Mouse (Mus musculus) adrenal gland (tissue): ENCODE data around the gene Slc6a8.

ENCODE experiments used
- intact Hi-C: fragments of 180-260 bp; cut with DNase I; formaldehyde crosslinking; loops from one replicate; pipeline ENCODE4 v1.15.1; 2025
- long read RNA-seq, 2 experiments: library from polyadenylated mRNA; unstranded; transcript quantifications; one replicate each; pipeline ENCODE4 v2.0.0; 2020; ENCODE audit warnings: borderline replicate concordance in 1 of 2; ENCODE audit not compliant: insufficient replicate concordance in 1 of 2

The Slc6a8 gene
- long read RNA-seq, experiment 1, partial matches to known transcripts, result 2 of 4 reads
- long read RNA-seq, experiment 1, other reads (novel, unspliced or antisense), result 2 of 4 reads
- long read RNA-seq, experiment 2, partial matches to known transcripts, result 10 of 11 reads
- long read RNA-seq, experiment 2, other reads (novel, unspliced or antisense), result 1 of 11 reads

DNA sequence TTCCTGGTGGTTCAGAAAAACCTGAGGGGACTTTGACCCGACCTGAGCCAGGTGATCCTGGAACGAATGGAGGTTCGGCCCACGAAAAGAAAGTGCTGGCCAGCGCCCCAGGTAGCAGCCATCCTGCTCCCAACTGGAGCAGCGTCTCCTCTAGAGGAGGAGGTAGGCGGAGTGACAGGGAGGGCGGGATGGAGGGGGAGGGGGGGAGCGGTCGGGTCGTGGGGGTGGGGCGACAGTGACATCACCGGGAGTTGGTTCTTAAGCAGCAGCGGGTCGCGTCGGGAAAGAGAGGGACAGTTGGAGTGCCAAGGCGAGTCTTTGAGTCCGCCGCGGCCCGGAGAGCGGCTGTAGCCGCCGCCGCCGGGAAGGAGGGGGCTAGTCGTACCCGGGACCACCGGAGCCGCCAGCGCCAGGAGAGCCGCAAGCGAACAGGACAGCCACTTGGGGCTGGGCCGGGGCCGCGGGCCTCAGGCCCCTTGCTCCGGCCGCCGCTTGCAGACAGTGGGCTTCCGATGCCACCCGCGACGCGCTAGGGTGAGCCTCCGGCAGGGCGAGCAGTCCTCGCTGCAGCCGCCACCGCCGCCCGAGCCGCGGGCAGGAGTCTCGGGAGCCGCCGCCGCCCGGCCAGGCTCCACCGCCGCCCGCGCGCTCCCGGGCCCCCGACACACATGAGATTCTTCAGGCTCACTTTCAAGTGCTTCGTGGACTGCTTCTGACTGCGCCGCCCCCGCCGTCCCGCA lies at the start of gene Slc6a8:
Gene Slc6a8 (plus strand): TSS at position 272 of the 740 bp plus-strand sequence.
- intact Hi-C loops, result no loop called here

GRCm38 (mm10) chrX:73626981-73627380 lies 46.0 kb upstream of the Slc6a8 start:
- intact Hi-C loops, result no loop called here

DNA sequence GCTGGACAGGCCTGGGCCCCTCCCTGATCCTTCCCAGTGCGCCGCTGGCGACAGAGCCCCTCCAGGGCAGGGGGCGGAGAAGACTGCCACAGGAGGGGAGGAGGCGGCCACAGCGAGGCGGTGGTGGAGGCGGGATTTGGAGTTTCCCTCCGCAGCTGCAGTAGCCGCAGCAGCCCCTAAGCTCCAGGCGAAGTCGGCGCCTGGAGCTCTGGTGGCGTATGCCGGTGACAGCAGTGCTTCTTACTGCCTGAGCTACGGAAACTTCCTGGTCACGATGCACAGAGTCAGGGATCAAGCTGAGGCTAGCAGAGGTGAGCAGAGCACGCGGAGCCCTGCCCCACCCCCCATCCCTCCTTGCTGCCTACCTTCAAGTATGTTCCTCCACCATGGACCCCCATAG lies 37.5 kb upstream of the Slc6a8 start:
- intact Hi-C loops, result no loop called here

DNA sequence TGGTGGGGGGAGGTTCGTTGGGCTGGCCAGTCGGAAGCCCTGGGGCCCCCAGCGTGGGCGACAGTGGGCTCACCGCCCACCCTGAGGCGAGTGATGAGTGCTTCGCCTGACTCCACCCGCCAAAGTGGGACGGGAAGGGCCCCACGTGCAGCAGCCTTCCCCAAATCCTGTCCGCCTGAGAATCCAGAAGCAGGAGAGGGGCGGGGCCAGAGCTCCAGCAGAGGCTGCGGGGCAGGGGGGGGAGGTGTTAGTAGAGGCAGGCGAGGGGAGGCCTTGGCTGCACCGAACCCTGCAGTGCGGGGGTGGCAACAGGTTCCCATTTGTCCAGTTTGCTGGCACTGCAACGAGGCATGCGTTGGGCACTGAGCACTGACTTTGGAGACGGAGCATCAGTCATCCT lies 35.5 kb upstream of the Slc6a8 start:
- intact Hi-C loops, result no loop called here

GRCm38 (mm10) chrX:73639255-73639675 lies 33.7 kb upstream of the Slc6a8 start, which contains the start of gene Dusp9:
Dusp9 (plus strand) TSS chrX:73639419.
- intact Hi-C loops, result no loop called here

- intact Hi-C loops, result no loop called here
Measured at GRCm38 (mm10) chrX:73639901-73640469, 33.0 kb upstream of the Slc6a8 start.

- intact Hi-C loops, result no loop called here
Measured at GRCm38 (mm10) chrX:73645121-73645520, 27.8 kb upstream of the Slc6a8 start.

DNA sequence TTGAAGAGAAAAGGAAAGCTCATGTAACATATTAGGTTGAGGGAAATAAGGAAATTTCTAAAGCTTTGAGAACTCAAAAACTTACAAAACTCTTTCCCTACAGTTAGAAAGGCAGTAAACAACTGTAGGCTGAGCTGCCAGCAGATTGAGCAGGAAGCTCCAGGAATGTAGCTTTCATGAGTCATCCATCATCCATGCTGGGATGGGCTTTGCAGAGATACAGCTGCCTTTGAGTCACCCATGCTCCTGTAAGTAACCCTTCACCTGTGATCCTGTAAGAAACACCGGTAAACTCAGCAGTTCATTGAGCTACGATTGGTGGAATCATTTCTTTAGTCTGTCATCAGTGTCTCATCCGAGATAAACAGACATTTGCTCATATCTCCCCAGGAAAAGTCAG lies 22.1 kb upstream of the Slc6a8 start:
- intact Hi-C loops, result loop anchor here (10.0 kb wide), 1 partner anchor 596 kb away; no protein-coding TSS in a partner anchor

DNA sequence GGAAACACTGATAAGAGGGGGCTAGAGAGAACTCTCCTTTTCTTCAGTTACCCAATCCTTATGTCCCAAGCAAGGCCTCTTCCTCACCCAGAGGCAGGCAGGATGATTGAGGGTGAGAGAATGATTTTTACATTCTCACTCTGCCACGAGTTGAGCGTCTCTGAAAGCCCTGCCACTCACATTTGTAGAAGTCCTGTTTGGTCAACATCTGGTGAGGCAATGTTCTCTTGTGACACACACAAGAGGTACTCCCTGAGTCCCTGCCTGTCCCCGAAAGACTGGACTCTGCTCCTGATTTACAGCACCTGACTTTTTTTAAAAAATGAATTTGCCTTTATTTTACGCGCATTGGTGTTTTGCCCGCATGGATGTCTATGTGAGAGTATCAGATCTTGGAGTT lies 19.6 kb upstream of the Slc6a8 start:
- intact Hi-C loops, result loop anchor here (10.0 kb wide), 1 partner anchor 599 kb away; no protein-coding TSS in a partner anchor

DNA sequence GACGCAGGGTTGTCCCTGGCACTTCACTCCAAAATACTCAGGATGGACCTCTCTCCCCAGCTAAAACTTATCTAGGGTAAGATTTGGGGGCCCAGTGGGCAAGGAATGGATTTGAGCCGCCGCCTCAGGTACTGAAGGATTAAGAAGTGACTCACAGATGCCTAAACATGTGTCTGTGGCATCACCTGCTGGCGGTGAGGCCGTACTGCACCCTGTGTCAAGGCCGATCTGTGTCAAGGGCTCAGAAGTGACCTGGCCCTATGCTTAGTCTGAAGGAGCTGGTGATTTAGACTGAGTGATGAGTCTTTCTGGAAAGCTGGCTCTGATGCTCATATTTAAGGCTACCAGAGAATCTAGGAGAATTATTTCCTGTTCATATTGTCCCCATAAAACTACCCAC lies 18.8 kb upstream of the Slc6a8 start:
- intact Hi-C loops, result loop anchor here (10.0 kb wide), 1 partner anchor 599 kb away; no protein-coding TSS in a partner anchor

DNA sequence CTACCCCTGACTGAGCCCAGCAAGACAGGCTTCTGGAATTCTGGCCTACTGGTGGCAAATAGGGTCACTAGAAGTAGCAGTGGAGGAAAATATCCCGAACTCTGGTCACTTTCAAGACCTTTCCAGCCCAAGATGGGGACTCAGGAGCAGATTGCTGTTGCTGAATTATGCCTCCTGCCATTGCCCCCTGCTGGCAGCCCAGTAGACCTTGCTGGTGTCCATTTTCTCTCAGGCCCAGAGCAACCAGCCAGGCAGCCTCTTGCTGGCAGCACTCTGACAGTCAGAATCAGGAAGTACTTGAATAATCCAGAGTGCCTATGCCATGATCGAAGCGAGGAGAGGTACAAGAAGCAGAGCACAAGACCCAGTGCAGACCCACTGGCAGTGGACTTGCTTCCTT lies 17.4 kb upstream of the Slc6a8 start:
- intact Hi-C loops, result loop anchor here (5.0 to 10.0 kb wide), 3 partner anchors 63 to 601 kb away; no protein-coding TSS in a partner anchor

DNA sequence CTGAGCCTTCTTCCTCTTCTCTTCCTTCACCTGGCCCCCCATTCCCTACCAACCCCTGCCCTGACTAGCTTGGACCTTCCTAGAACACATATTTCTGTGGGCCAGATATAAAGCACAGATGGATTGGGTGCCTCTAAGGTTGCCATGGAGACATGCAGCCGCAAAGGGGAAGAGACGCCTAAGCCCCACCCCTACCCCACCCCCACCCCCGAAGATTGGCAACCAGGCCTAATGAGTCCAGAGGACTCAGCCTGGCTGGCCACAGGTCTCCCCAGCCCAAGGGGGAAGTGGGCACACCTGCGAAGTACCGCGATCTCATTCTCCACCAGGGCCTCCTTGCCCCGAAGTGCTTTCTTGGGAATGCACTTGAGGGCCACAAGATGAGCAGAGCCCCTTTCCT lies 14.6 kb upstream of the Slc6a8 start:
- intact Hi-C loops, result loop anchor here (5.0 to 10.0 kb wide), 3 partner anchors 66 to 604 kb away; no protein-coding TSS in a partner anchor

- intact Hi-C loops, result loop anchor here (5.0 to 10.0 kb wide), 3 partner anchors 67 to 604 kb away; no protein-coding TSS in a partner anchor
Measured at GRCm38 (mm10) chrX:73658936-73659574, 13.9 kb upstream of the Slc6a8 start.

- intact Hi-C loops, result loop anchor here (5.0 to 10.0 kb wide), 3 partner anchors 67 to 605 kb away; no protein-coding TSS in a partner anchor
Measured at GRCm38 (mm10) chrX:73659575-73660283, 13.2 kb upstream of the Slc6a8 start, which contains the start of gene Pnck. Pnck (minus strand) TSS chrX:73660117.

GRCm38 (mm10) chrX:73660284-73660665 lies 12.7 kb upstream of the Slc6a8 start:
- intact Hi-C loops, result no loop called here

GRCm38 (mm10) chrX:73663143-73663542 lies 9.8 kb upstream of the Slc6a8 start:
- intact Hi-C loops, result no loop called here

- intact Hi-C loops, result no loop called here
Measured at GRCm38 (mm10) chrX:73672031-73672431, 919 bp upstream of the Slc6a8 start.

- intact Hi-C loops, result no loop called here
Measured at GRCm38 (mm10) chrX:73673619-73673967, 643 bp downstream of the Slc6a8 start.

- intact Hi-C loops, result no loop called here
Measured at GRCm38 (mm10) chrX:73673968-73674661, 1.2 kb downstream of the Slc6a8 start.

DNA sequence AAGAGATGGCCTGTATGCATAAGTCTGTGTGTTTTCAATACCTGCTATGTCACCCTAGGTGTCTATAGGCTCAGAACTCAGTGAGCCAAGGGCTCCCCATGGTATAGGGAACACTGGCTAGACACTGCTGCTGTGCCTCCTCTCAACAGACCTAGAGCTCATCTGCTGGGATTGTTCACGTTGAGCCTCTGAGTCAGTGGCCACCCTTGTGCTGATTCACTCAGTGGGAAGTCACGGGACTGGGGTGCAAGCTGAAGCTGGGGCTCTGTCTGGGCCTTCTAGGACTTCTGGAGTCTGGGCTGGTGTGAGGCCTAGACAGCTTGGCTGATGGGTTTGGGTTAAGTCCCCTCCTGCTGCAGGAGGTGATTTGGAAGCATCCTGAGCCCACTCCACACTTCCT lies 2.3 kb downstream of the Slc6a8 start:
- intact Hi-C loops, result no loop called here
